Mouse (Mus musculus): ENCODE results near the gene Homer2. TPM values are rescaled to one million over a fixed set of nuclear protein-coding genes. Genes with fewer than 3 reads are reported as not detected.

The Homer2 gene
- 12.6 and 13.1 TPM in 2 replicates for polyA plus RNA-seq (2016; fragmentation: Nextera tagmentation; extraction: Ambion mirVana)

GRCm38 (mm10) chr7:81707471-81708140 is at the start of gene Homer2:
TSS of gene Homer2 (minus strand) at chr7:81707527.
- Histone ChIP-seq H3K4me3 (peak within 1 kb of the TSS; percentile 73), H3K27me3 (ENCODE audit: poor library complexity, severe bottlenecking) (peaks cover 63% of the 10 kb centered on the region), H3K9me3 (peaks cover 8% of the 10 kb centered on the region; the same call in 1 of the 2 replicates), H3K27ac (peak within 1 kb of the TSS; percentile 86), H3K4me1 (peaks cover 18% of the 10 kb centered on the region), H3K36me3 (replicated peaks) (no peaks in the 10 kb centered on the region)
- WGBS, result 76% methylated on average over 14 of the region's 14 CpGs
- DNase-seq (ENCODE audit: extremely low spot score, low spot score), result no peak

GRCm38 (mm10) chr7:81747956-81748355 is 40.6 kb upstream of the Homer2 start:
- no peak for DNase-seq (ENCODE audit: extremely low spot score, low spot score)
- Histone ChIP-seq H3K4me3 (no peak overlapping the region), H3K27ac (no peak overlapping the region), H3K9me3 (no peaks in the 10 kb centered on the region), H3K27me3 (ENCODE audit: poor library complexity, severe bottlenecking) (no peaks in the 10 kb centered on the region), H3K4me1 (no peaks in the 10 kb centered on the region), H3K36me3 (replicated peaks) (no peaks in the 10 kb centered on the region)
- 83% methylated on average over 3 of the region's 3 CpGs for whole genome bisulfite sequencing

GRCm38 (mm10) chr7:81744145-81744544 is 36.8 kb upstream of the Homer2 start:
- Histone ChIP-seq H3K4me3 (no peak overlapping the region), H3K27me3 (ENCODE audit: poor library complexity, severe bottlenecking) (no peaks in the 10 kb centered on the region), H3K9me3 (no peaks in the 10 kb centered on the region), H3K27ac (no peak overlapping the region), H3K36me3 (replicated peaks) (no peaks in the 10 kb centered on the region), H3K4me1 (no peaks in the 10 kb centered on the region)
- 79% methylated on average over 4 of the region's 4 CpGs for WGBS
- no peak for DNase-seq (ENCODE audit: extremely low spot score, low spot score)

GRCm38 (mm10) chr7:81740010-81740409 is 32.7 kb upstream of the Homer2 start:
- Histone ChIP-seq H3K9me3 (no peaks in the 10 kb centered on the region), H3K4me3 (no peak overlapping the region), H3K36me3 (replicated peaks) (no peaks in the 10 kb centered on the region), H3K4me1 (no peaks in the 10 kb centered on the region), H3K27ac (no peak overlapping the region), H3K27me3 (ENCODE audit: poor library complexity, severe bottlenecking) (no peaks in the 10 kb centered on the region)
- DNase-seq (ENCODE audit: extremely low spot score, low spot score), result no peak
- WGBS, result 91% methylated on average over 7 of the region's 7 CpGs

DNA sequence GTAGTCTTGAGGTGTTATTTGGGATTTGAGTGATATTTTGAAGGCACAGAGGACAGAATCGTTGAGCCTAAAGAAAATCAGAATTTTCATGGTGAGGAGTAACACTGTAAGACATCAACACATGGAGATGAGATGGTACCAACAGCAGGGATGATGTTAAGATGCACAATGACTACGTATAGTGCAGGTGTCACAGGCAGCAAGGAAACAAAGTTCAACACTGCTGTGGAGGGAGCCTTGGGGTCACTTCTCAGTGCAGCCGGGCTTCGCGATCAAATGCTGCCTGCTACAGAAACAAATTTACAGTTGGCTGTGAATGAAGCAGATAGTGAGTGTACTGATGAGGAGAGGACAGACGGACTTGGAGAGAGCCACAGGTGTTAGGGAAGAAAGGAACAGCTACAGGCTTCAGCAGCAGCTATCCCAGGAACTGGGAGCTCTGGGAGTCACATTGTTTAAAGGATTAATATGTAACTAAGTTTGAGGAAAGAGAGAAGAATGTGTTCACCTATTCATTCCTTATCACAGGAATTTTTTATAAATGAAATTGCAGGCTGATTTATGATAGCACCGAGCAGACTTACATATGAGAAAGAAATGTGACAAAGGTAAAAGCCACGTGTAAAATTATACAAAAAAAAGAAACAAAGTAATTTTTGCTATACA is 31.5 kb upstream of the Homer2 start:
- Histone ChIP-seq H3K36me3 (replicated peaks) (no peaks in the 10 kb centered on the region), H3K9me3 (no peaks in the 10 kb centered on the region), H3K27ac (no peak overlapping the region), H3K4me3 (no peak overlapping the region), H3K27me3 (ENCODE audit: poor library complexity, severe bottlenecking) (no peaks in the 10 kb centered on the region), H3K4me1 (no peaks in the 10 kb centered on the region)
- WGBS, result 87% methylated on average over 8 of the region's 8 CpGs
- no peak for DNase-seq (ENCODE audit: extremely low spot score, low spot score)

GRCm38 (mm10) chr7:81735300-81736048 is 28.1 kb upstream of the Homer2 start:
- Histone ChIP-seq H3K27me3 (ENCODE audit: poor library complexity, severe bottlenecking) (no peaks in the 10 kb centered on the region), H3K4me3 (no peak overlapping the region), H3K36me3 (replicated peaks) (no peaks in the 10 kb centered on the region), H3K9me3 (no peaks in the 10 kb centered on the region), H3K27ac (no peak overlapping the region), H3K4me1 (no peaks in the 10 kb centered on the region)
- 63% methylated on average over 9 of the region's 9 CpGs for WGBS
- DNase-seq (ENCODE audit: extremely low spot score, low spot score), result no peak

DNA sequence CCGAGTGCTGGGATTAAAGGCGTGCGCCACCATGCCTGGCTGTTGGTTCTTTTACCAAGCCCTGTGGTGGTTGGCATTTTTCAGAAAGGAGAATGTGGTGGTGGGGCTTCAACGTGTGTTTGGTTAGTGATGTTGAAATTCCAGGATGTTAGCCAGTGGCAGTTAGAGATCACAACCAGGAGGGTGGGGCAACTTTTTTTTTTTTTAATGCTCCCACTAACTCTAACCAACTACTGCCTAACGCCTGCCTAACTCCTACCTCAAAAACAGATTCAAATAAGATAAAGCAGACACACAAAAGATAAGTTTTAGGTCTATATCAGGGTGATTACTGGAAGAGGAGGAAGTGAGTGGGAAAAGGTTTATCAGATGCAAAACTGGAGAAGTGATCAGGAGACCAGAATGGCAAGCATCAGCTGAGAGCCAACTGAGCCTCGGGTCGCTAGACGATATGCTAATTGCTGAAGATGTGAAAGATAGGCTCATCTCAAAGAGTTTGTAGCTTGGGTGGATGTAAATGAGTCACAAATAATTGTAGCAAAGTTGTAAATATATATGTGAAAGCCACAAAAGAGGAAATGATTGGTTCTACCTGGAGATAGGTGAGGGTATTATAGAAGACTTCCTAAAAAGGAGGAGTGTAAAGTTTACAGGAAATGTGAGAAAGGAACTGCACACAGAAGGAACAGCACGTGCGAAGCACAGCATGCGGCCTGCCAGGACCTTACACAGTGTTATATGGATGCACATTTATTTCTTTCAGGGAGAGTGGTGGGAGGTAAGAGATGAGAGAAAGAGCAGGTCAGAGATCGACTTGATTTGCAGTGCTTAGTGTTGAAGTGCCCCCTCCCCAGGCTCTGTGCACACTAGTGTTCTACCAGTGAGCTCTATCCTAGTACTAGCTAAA is 25.1 kb upstream of the Homer2 start:
- no peaks in the 10 kb centered on the region for H3K27me3 ChIP-seq (ENCODE audit: poor library complexity, severe bottlenecking)
- H3K27ac ChIP-seq, result no peak overlapping the region
- 91% methylated on average over 12 of the region's 12 CpGs for WGBS
- H3K9me3 ChIP-seq, result no peaks in the 10 kb centered on the region
- no peak for DNase-seq (ENCODE audit: extremely low spot score, low spot score)
- no peaks in the 10 kb centered on the region for H3K4me1 ChIP-seq
- H3K4me3 ChIP-seq, result no peak overlapping the region
- H3K36me3 ChIP-seq (replicated peaks), result no peaks in the 10 kb centered on the region

DNA sequence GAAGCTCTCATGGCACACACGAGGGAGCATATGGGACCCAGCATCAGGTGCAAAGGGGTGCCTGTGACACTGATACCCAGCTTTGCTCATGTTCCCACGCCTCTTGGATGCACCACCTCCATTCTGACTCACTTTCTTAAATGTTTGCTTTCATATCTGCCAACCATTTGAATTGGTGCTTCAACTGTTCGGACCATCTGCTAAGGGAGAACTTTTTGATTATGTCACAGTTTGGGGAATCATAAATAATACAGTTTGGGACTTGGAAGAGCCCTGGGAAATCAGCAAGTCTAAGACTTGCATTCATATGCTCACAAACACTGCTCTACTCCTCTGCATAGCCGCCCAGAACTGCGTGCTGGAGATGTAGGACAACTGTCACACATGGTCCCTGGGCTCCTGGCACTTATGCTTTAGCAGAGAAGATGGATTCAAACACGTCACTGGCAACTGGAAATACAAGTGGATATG is 23.9 kb upstream of the Homer2 start:
- Histone ChIP-seq H3K4me1 (no peaks in the 10 kb centered on the region), H3K4me3 (no peak overlapping the region), H3K36me3 (replicated peaks) (no peaks in the 10 kb centered on the region), H3K27ac (no peak overlapping the region), H3K27me3 (ENCODE audit: poor library complexity, severe bottlenecking) (no peaks in the 10 kb centered on the region), H3K9me3 (no peaks in the 10 kb centered on the region)
- no peak for DNase-seq (ENCODE audit: extremely low spot score, low spot score)
- WGBS, result 84% methylated on average over 6 of the region's 6 CpGs

- Histone ChIP-seq H3K36me3 (replicated peaks) (no peaks in the 10 kb centered on the region), H3K9me3 (no peaks in the 10 kb centered on the region), H3K4me1 (no peaks in the 10 kb centered on the region), H3K4me3 (no peak overlapping the region), H3K27ac (no peak overlapping the region), H3K27me3 (ENCODE audit: poor library complexity, severe bottlenecking) (no peaks in the 10 kb centered on the region)
- DNase-seq (ENCODE audit: extremely low spot score, low spot score), result no peak
- 92% methylated on average over 9 of the region's 9 CpGs for WGBS
These were observed 22.5 kb upstream of the Homer2 start for GRCm38 (mm10) chr7:81729787-81730186.

DNA sequence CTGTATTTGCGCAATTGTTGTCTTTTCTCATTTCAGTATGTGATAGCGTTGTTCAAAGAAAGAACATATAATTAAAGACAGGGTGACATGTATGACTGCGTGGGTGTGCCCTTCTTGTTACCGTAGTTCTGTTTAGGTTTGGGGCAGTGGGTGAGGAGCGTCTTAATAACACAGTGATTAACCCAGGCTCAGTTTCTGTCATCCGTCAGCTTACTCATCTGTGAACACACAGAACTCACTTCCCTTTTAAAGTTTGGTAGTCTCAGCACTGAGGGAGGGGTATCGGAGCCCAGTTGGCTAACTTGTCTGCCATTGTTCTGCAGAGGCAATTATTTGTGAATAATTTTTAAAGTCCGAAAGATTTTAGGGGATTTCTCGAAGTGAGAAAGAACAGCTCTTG is 20.4 kb upstream of the Homer2 start:
- Histone ChIP-seq H3K4me3 (no peak overlapping the region), H3K27me3 (ENCODE audit: poor library complexity, severe bottlenecking) (no peaks in the 10 kb centered on the region), H3K4me1 (no peaks in the 10 kb centered on the region), H3K9me3 (no peaks in the 10 kb centered on the region), H3K36me3 (replicated peaks) (no peaks in the 10 kb centered on the region), H3K27ac (no peak overlapping the region)
- no peak for DNase-seq (ENCODE audit: extremely low spot score, low spot score)
- 86% methylated on average over 9 of the region's 9 CpGs for WGBS

DNA sequence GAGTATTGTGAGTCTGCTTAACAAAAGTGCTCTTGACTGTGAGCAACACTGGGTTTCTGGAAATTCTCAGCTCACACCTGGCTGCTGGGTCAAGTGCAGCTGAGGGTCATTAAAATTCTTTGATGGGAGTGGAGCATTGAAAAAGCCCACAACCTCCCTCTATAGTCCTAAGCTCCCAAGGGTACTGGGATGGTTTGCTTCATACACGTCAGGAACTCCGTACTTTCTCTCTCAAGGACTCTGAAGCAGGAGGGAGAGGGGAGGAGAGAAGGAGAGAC is 19.3 kb upstream of the Homer2 start:
- H3K9me3 ChIP-seq, result no peaks in the 10 kb centered on the region
- no peaks in the 10 kb centered on the region for H3K4me1 ChIP-seq
- no peaks in the 10 kb centered on the region for H3K27me3 ChIP-seq (ENCODE audit: poor library complexity, severe bottlenecking)
- no peak overlapping the region for H3K4me3 ChIP-seq
- DNase-seq (ENCODE audit: extremely low spot score, low spot score), result no peak
- no peak overlapping the region for H3K27ac ChIP-seq
- 67% methylated on average over 2 of the region's 2 CpGs for WGBS
- no peaks in the 10 kb centered on the region for H3K36me3 ChIP-seq (replicated peaks)

- H3K4me1 ChIP-seq, result peaks cover 2% of the 10 kb centered on the region
- H3K27me3 ChIP-seq (ENCODE audit: poor library complexity, severe bottlenecking), result no peaks in the 10 kb centered on the region
- no peaks in the 10 kb centered on the region for H3K9me3 ChIP-seq
- H3K36me3 ChIP-seq (replicated peaks), result no peaks in the 10 kb centered on the region
- H3K27ac ChIP-seq, result no peak overlapping the region
- DNase-seq (ENCODE audit: extremely low spot score, low spot score), result no peak
- H3K4me3 ChIP-seq, result no peak overlapping the region
- WGBS, result 89% methylated on average over 18 of the region's 18 CpGs
These were observed 18.8 kb upstream of the Homer2 start for GRCm38 (mm10) chr7:81725986-81726727.

All from forebrain, embryonic 10.5 days (tissue).